Mouse (Mus musculus) retina, postnatal 7 days (tissue): Measurements from ENCODE around the gene Lclat1.
"Not testable (repeated sequence)": the region's sequence is repeated elsewhere in the genome, so short reads cannot be mapped to it uniquely, and the experiment has no call there.

Experiments used
- DNase-seq: peaks from one replicate; pipeline ENCODE4 v3.0.0-alpha.2; 2012; ENCODE audit warnings: low read depth, low spot score

Gene Lclat1

DNA sequence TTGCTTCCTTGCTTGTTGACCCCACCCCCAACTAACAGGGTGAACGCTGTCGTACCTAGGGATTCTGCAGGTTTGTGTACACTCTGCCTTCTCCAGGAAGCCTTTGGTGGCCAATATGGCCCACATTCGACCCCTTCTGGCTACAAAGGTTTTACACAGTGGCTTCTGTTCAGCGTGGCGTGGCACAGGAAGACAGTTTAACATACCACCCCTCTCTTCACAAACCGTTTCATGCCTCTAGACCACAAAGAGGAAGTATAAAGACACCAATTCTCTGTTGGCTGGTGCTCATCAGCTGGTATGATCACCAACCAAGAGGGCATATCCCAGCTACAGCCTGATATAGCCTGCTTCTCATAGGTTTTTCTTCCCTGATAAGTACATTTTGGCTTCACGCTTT, 166.0 kb downstream of the Lclat1 start:
- DNase-seq, result no peak

GRCm38 (mm10) chr17:73275066-73275465, 167.3 kb downstream of the Lclat1 start:
- DNase-seq, result no peak

GRCm38 (mm10) chr17:73277770-73278169, 170.0 kb downstream of the Lclat1 start:
- no peak for DNase-seq

GRCm38 (mm10) chr17:73282702-73283101, 174.9 kb downstream of the Lclat1 start:
- not testable (repeated sequence) for DNase-seq

DNA sequence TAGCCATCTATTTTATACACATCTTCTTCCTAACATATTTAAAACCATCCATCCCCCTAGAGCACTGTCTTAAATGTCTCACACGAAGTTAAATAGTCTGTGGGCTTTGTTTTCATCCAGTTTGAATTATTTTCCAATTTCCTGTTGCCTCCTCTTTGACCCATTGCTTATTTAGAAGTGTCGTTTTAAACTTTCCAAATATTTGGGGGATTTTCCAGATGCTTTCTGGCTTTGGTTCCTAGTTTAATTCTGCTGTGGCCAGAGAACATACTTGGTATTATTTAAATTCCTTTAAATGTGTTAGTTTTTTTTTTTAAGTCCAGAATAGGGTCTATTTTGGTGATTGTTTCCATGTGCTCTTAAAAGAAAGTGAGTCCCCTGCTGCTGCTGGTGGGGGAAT, 176.5 kb downstream of the Lclat1 start:
- DNase-seq, result no peak
